Mouse (Mus musculus) neural tube, embryonic 15.5 days (tissue): ENCODE results near the gene Faf2. TPM values are rescaled to one million over a fixed set of nuclear protein-coding genes. Genes with fewer than 3 reads are reported as not detected.

Experiments used
- ATAC-seq: fragments of 200-750 bp; cut with Nextera tagmentation; 2 replicates; pipeline ENCODE4 v1.8.0; 2017; ENCODE audit warnings: mild to moderate bottlenecking, moderate TSS enrichment, moderate library complexity; ENCODE audit not compliant: low FRiP score
- H3K27ac ChIP-seq: fragments of 300-500 bp; sonication (generic); replicated peaks from 2 replicates; pipeline ENCODE4 v1.5.1; 2015; ENCODE audit warnings: mild to moderate bottlenecking, inconsistent platforms
- H3K27me3 ChIP-seq: fragments of 300-500 bp; sonication (generic); replicated peaks from 2 replicates; pipeline ENCODE4 v1.6.1; 2015; ENCODE audit warnings: inconsistent platforms
- H3K36me3 ChIP-seq: fragments of 300-500 bp; sonication (generic); 2 replicates; pipeline ENCODE4 v1.6.1; 2015; ENCODE audit warnings: inconsistent platforms
- H3K4me1 ChIP-seq: fragments of 300-500 bp; sonication (generic); 2 replicates; pipeline ENCODE4 v1.6.1; 2015; ENCODE audit warnings: inconsistent platforms
- H3K4me2 ChIP-seq: fragments of 300-500 bp; sonication (generic); 2 replicates; pipeline ENCODE4 v1.6.1; 2015; ENCODE audit warnings: inconsistent platforms, mild to moderate bottlenecking, moderate library complexity
- H3K4me3 ChIP-seq: fragments of 300-500 bp; sonication (generic); replicated peaks from 2 replicates; pipeline ENCODE4 v1.5.1; 2015; ENCODE audit warnings: mild to moderate bottlenecking, inconsistent platforms
- H3K9ac ChIP-seq: fragments of 300-500 bp; sonication (generic); replicated peaks from 2 replicates; pipeline ENCODE4 v1.6.1; 2015; ENCODE audit warnings: mild to moderate bottlenecking, inconsistent platforms
- H3K9me3 ChIP-seq: fragments of 300-500 bp; sonication (generic); replicated peaks from 2 replicates; pipeline ENCODE4 v1.6.1; 2016; ENCODE audit warnings: inconsistent platforms
- WGBS: fragments of 180-500 bp; shearing (Covaris S2); methylation state at CpG from one replicate; pipeline ENCODE4 v1.1.7; 2015; ENCODE audit warnings: mixed read lengths; 5-methylcytosine and 5-hydroxymethylcytosine counted together
- polyA plus RNA-seq: library from polyadenylated mRNA; unstranded; fragments of >200 nt; fragmentation: Nextera tagmentation; extraction: Ambion mirVana; gene quantifications from 2 replicates; pipeline ENCODE4 v1.2.1, GENCODE M21; 2015

Faf2 gene
- polyA plus RNA-seq, 1 experiment from 2014 or later: 58.1 TPM

GRCm38 (mm10) chr13:54650461-54650860 lies 28.9 kb downstream of the Faf2 start:
- Histone ChIP-seq H3K36me3 (peaks cover 88% of the 10 kb centered on the region), H3K9me3 (no peaks in the 10 kb centered on the region), H3K9ac (no peak overlapping the region), H3K4me1 (no peaks in the 10 kb centered on the region), H3K27me3 (no peaks in the 10 kb centered on the region), H3K4me2 (no peak overlapping the region), H3K4me3 (no peak overlapping the region), H3K27ac (no peak overlapping the region)
- no peak for ATAC-seq
- WGBS: 94% methylated on average over 3 of the region's 3 CpGs

GRCm38 (mm10) chr13:54660877-54661276 lies 39.3 kb downstream of the Faf2 start:
- ATAC-seq: no peak
- H3K9me3 ChIP-seq: no peaks in the 10 kb centered on the region
- H3K4me3 ChIP-seq: no peak overlapping the region
- H3K36me3 ChIP-seq: peaks cover 66% of the 10 kb centered on the region
- no peaks in the 10 kb centered on the region for H3K4me1 ChIP-seq
- no peak overlapping the region for H3K4me2 ChIP-seq
- WGBS: 50% methylated on average over 5 of the region's 5 CpGs
- no peak overlapping the region for H3K9ac ChIP-seq
- no peaks in the 10 kb centered on the region for H3K27me3 ChIP-seq
- no peak overlapping the region for H3K27ac ChIP-seq

GRCm38 (mm10) chr13:54661358-54661757 lies 39.8 kb downstream of the Faf2 start:
- Histone ChIP-seq H3K4me3 (no peak overlapping the region), H3K27me3 (no peaks in the 10 kb centered on the region), H3K4me2 (no peak overlapping the region), H3K9ac (no peak overlapping the region), H3K27ac (no peak overlapping the region), H3K4me1 (no peaks in the 10 kb centered on the region), H3K36me3 (peaks cover 61% of the 10 kb centered on the region), H3K9me3 (no peaks in the 10 kb centered on the region)
- 81% methylated on average over 12 of the region's 12 CpGs for WGBS
- ATAC-seq: no peak

- ATAC-seq: no peak
- WGBS: 86% methylated on average over 4 of the region's 4 CpGs
These were observed 42.4 kb downstream of the Faf2 start for GRCm38 (mm10) chr13:54663999-54664398.

GRCm38 (mm10) chr13:54664509-54664908 lies 42.9 kb downstream of the Faf2 start:
- Histone ChIP-seq H3K4me3 (no peak overlapping the region), H3K9me3 (no peaks in the 10 kb centered on the region), H3K9ac (no peak overlapping the region), H3K4me1 (no peaks in the 10 kb centered on the region), H3K27ac (no peak overlapping the region), H3K27me3 (no peaks in the 10 kb centered on the region), H3K4me2 (no peak overlapping the region), H3K36me3 (peaks cover 36% of the 10 kb centered on the region)
- ATAC-seq: no peak
- 93% methylated on average over 1 of the region's 1 CpGs for WGBS

More at GRCm38 (mm10) chr13:54663999-54664398, 42.4 kb downstream of the Faf2 start:
- no peaks in the 10 kb centered on the region for H3K9me3 ChIP-seq
- no peak overlapping the region for H3K4me2 ChIP-seq
- no peak overlapping the region for H3K9ac ChIP-seq
- H3K36me3 ChIP-seq: peaks cover 38% of the 10 kb centered on the region
- no peak overlapping the region for H3K4me3 ChIP-seq
- H3K27me3 ChIP-seq: no peaks in the 10 kb centered on the region
- no peak overlapping the region for H3K27ac ChIP-seq
- no peaks in the 10 kb centered on the region for H3K4me1 ChIP-seq

- Histone ChIP-seq H3K9me3 (no peaks in the 10 kb centered on the region), H3K4me2 (no peak overlapping the region), H3K4me3 (no peak overlapping the region), H3K27ac (no peak overlapping the region), H3K36me3 (peaks cover 36% of the 10 kb centered on the region), H3K27me3 (no peaks in the 10 kb centered on the region), H3K9ac (no peak overlapping the region), H3K4me1 (no peaks in the 10 kb centered on the region)
- 95% methylated on average over 7 of the region's 7 CpGs for whole genome bisulfite sequencing
- ATAC-seq: no peak
These were observed 43.5 kb downstream of the Faf2 start for GRCm38 (mm10) chr13:54665062-54665461.

GRCm38 (mm10) chr13:54670491-54670890 lies 48.9 kb downstream of the Faf2 start:
- no peaks in the 10 kb centered on the region for H3K9me3 ChIP-seq
- ATAC-seq: no peak
- 68% methylated on average over 2 of the region's 2 CpGs for WGBS
- H3K4me1 ChIP-seq: no peaks in the 10 kb centered on the region
- no peak overlapping the region for H3K9ac ChIP-seq
- no peak overlapping the region for H3K27ac ChIP-seq
- 0 out of 2 replicates have a peak, but pooled peaks cover 2% of the 10 kb centered on the region for H3K36me3 ChIP-seq
- H3K27me3 ChIP-seq: no peaks in the 10 kb centered on the region
- no peak overlapping the region for H3K4me2 ChIP-seq
- no peak overlapping the region for H3K4me3 ChIP-seq

- 69% methylated on average over 11 of the region's 11 CpGs for WGBS
- no peak for ATAC-seq
- no peaks in the 10 kb centered on the region for H3K27me3 ChIP-seq
- H3K9me3 ChIP-seq: no peaks in the 10 kb centered on the region
- H3K4me2 ChIP-seq: no peak overlapping the region
- H3K27ac ChIP-seq: no peak overlapping the region
- no peak overlapping the region for H3K4me3 ChIP-seq
- H3K36me3 ChIP-seq: peaks cover 23% of the 10 kb centered on the region
- H3K4me1 ChIP-seq: no peaks in the 10 kb centered on the region
- no peak overlapping the region for H3K9ac ChIP-seq
These were observed 54.5 kb downstream of the Faf2 start for GRCm38 (mm10) chr13:54675895-54676590.

GRCm38 (mm10) chr13:54678263-54678662 lies 56.7 kb downstream of the Faf2 start:
- Histone ChIP-seq H3K9me3 (no peaks in the 10 kb centered on the region), H3K36me3 (peaks cover 46% of the 10 kb centered on the region), H3K4me1 (no peaks in the 10 kb centered on the region), H3K27ac (no peak overlapping the region), H3K27me3 (no peaks in the 10 kb centered on the region), H3K4me3 (no peak overlapping the region), H3K4me2 (no peak overlapping the region), H3K9ac (no peak overlapping the region)
- ATAC-seq: no peak
- 67% methylated on average over 4 of the region's 4 CpGs for WGBS

- no peak overlapping the region for H3K27ac ChIP-seq
- no peak overlapping the region for H3K4me2 ChIP-seq
- H3K4me3 ChIP-seq: no peak overlapping the region
- H3K9me3 ChIP-seq: no peaks in the 10 kb centered on the region
- H3K9ac ChIP-seq: no peak overlapping the region
- no peak for ATAC-seq
- peaks cover 17% of the 10 kb centered on the region for H3K4me1 ChIP-seq
- WGBS: 82% methylated on average over 17 of the region's 17 CpGs
- peaks cover 57% of the 10 kb centered on the region for H3K36me3 ChIP-seq
- no peaks in the 10 kb centered on the region for H3K27me3 ChIP-seq
These were observed 58.7 kb downstream of the Faf2 start for GRCm38 (mm10) chr13:54680184-54680853.

- H3K4me3 ChIP-seq: no peak overlapping the region
- H3K9me3 ChIP-seq: no peaks in the 10 kb centered on the region
- H3K27ac ChIP-seq: no peak overlapping the region
- H3K27me3 ChIP-seq: no peaks in the 10 kb centered on the region
- H3K9ac ChIP-seq: no peak overlapping the region
- no peak for ATAC-seq
- H3K36me3 ChIP-seq: peaks cover 57% of the 10 kb centered on the region
- 89% methylated on average over 8 of the region's 8 CpGs for WGBS
- peaks cover 26% of the 10 kb centered on the region for H3K4me1 ChIP-seq
- no peak overlapping the region for H3K4me2 ChIP-seq
These were observed 59.7 kb downstream of the Faf2 start for GRCm38 (mm10) chr13:54681291-54681690.

- peaks cover 32% of the 10 kb centered on the region for H3K4me1 ChIP-seq
- no peak overlapping the region for H3K4me2 ChIP-seq
- ATAC-seq: no peak
- H3K27ac ChIP-seq: no peak overlapping the region
- H3K9me3 ChIP-seq: no peaks in the 10 kb centered on the region
- H3K27me3 ChIP-seq: no peaks in the 10 kb centered on the region
- no peak overlapping the region for H3K9ac ChIP-seq
- H3K36me3 ChIP-seq: peaks cover 57% of the 10 kb centered on the region
- no peak overlapping the region for H3K4me3 ChIP-seq
- WGBS: 93% methylated on average over 3 of the region's 3 CpGs
These were observed 61.7 kb downstream of the Faf2 start for GRCm38 (mm10) chr13:54683301-54683700.
